Mouse (Mus musculus) neural tube, embryonic 15.5 days (tissue): Measurements from ENCODE around the gene Itih4. TPM values are rescaled to one million over a fixed set of nuclear protein-coding genes. Genes with fewer than 3 reads are reported as not detected.

Experiments used
- ATAC-seq: fragments of 200-750 bp; cut with Nextera tagmentation; 2 replicates; pipeline ENCODE4 v1.8.0; 2017; ENCODE audit warnings: mild to moderate bottlenecking, moderate TSS enrichment, moderate library complexity; ENCODE audit not compliant: low FRiP score
- H3K27ac ChIP-seq: fragments of 300-500 bp; sonication (generic); replicated peaks from 2 replicates; pipeline ENCODE4 v1.5.1; 2015; ENCODE audit warnings: mild to moderate bottlenecking, inconsistent platforms
- H3K27me3 ChIP-seq: fragments of 300-500 bp; sonication (generic); replicated peaks from 2 replicates; pipeline ENCODE4 v1.6.1; 2015; ENCODE audit warnings: inconsistent platforms
- H3K36me3 ChIP-seq: fragments of 300-500 bp; sonication (generic); 2 replicates; pipeline ENCODE4 v1.6.1; 2015; ENCODE audit warnings: inconsistent platforms
- H3K4me1 ChIP-seq: fragments of 300-500 bp; sonication (generic); 2 replicates; pipeline ENCODE4 v1.6.1; 2015; ENCODE audit warnings: inconsistent platforms
- H3K4me2 ChIP-seq: fragments of 300-500 bp; sonication (generic); 2 replicates; pipeline ENCODE4 v1.6.1; 2015; ENCODE audit warnings: inconsistent platforms, mild to moderate bottlenecking, moderate library complexity
- H3K4me3 ChIP-seq: fragments of 300-500 bp; sonication (generic); replicated peaks from 2 replicates; pipeline ENCODE4 v1.5.1; 2015; ENCODE audit warnings: mild to moderate bottlenecking, inconsistent platforms
- H3K9ac ChIP-seq: fragments of 300-500 bp; sonication (generic); replicated peaks from 2 replicates; pipeline ENCODE4 v1.6.1; 2015; ENCODE audit warnings: mild to moderate bottlenecking, inconsistent platforms
- H3K9me3 ChIP-seq: fragments of 300-500 bp; sonication (generic); replicated peaks from 2 replicates; pipeline ENCODE4 v1.6.1; 2016; ENCODE audit warnings: inconsistent platforms
- WGBS: fragments of 180-500 bp; shearing (Covaris S2); methylation state at CpG from one replicate; pipeline ENCODE4 v1.1.7; 2015; ENCODE audit warnings: mixed read lengths; 5-methylcytosine and 5-hydroxymethylcytosine counted together
- polyA plus RNA-seq: library from polyadenylated mRNA; unstranded; fragments of >200 nt; fragmentation: Nextera tagmentation; extraction: Ambion mirVana; gene quantifications from 2 replicates; pipeline ENCODE4 v1.2.1, GENCODE M21; 2015

The Itih4 gene
- 0.08 and 0.18 TPM in 2 replicates for polyA plus RNA-seq

DNA sequence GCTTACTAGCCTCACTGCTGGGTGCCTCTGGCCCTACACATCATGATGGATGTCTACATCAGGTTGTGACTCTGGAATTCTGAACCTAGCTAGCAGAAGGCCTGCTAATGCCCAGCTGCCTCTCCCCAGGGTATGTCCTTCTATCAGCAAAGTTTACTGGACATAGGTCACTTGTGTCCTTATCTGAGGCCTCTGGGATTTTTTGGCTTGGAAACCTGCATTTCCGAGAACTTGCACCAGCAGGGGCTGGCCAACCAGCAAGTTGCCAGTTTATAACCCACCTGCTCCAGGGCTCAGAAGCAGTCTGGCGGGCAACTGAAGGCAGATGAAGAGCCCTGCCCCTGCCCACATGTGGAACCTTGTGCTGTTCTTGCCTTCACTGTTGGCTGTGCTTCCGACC is at the start of gene Itih4:
Gene Itih4, plus strand, starts transcription at position 273 of the 400 bp plus-strand sequence.
- Histone ChIP-seq H3K9ac (no peak within 1 kb of the TSS), H3K36me3 (no peaks in the 10 kb centered on the region), H3K4me2 (no peak within 1 kb of the TSS), H3K4me1 (no peaks in the 10 kb centered on the region), H3K9me3 (no peaks in the 10 kb centered on the region), H3K27ac (no peak within 1 kb of the TSS), H3K4me3 (no peak within 1 kb of the TSS), H3K27me3 (no peaks in the 10 kb centered on the region)
- WGBS, result 88% methylated on average over 3 of the region's 3 CpGs
- ATAC-seq, result no peak

DNA sequence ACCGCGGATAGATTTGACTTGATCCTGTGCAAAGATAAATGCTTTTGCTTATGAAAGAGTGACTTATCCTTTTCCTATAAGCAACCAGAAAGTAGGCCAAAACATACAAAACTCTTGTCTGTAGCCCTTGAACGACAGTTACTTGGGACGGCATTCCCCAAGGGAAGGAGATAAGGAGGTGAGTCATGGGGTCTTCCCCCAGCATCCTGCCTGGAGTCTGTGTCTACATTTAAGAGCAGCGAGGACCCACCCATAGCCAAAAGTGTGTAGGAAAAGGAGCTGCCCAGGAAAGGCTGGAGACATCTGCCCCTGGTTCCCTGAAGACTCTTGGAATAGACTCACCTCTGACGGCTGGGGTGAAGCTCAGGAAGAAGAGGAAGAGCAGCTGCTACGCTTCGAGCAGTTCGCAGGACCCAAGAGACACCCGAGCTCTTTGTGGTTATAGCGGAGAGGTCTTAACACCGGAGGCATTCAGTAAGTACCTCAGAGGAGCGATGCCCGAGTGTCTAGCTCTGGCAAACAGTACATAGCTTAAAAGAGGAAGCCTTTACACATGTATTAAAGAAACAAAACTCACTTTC is 48.8 kb upstream of the Itih4 start:
- H3K4me3 ChIP-seq, result no peak overlapping the region
- no peaks in the 10 kb centered on the region for H3K9me3 ChIP-seq
- H3K27me3 ChIP-seq, result no peaks in the 10 kb centered on the region
- no peak for ATAC-seq
- WGBS, result 88% methylated on average over 14 of the region's 14 CpGs
- H3K4me1 ChIP-seq, result no peaks in the 10 kb centered on the region
- no peak overlapping the region for H3K9ac ChIP-seq
- H3K27ac ChIP-seq, result no peak overlapping the region
- H3K4me2 ChIP-seq, result no peak overlapping the region
- H3K36me3 ChIP-seq, result peaks cover 8% of the 10 kb centered on the region; the same call in 1 of the 2 replicates

DNA sequence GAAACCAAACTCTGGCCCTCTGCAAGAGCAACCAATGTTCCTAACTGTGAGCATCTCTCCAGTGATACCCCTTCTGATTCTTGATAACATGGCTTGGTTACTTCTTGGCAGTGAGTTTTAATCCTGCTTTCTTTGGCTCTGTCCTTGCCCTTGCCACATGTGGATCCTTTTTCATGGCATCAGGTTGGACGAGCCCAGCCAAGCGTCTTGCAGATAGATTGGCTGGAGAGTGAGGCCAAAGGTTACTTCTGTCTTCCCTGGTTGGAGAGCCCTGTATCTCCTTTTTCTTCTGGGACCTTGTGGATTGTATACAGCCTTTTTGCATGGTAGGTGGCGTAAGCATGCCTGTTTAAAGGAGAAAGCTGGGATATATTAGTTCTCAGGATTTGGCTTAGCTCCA is 42.6 kb upstream of the Itih4 start:
- Histone ChIP-seq H3K9ac (no peak overlapping the region), H3K9me3 (no peaks in the 10 kb centered on the region), H3K4me1 (no peaks in the 10 kb centered on the region), H3K4me3 (no peak overlapping the region), H3K36me3 (no peaks in the 10 kb centered on the region), H3K27me3 (no peaks in the 10 kb centered on the region), H3K4me2 (no peak overlapping the region), H3K27ac (no peak overlapping the region)
- no peak for ATAC-seq
- 88% methylated on average over 3 of the region's 3 CpGs for WGBS

DNA sequence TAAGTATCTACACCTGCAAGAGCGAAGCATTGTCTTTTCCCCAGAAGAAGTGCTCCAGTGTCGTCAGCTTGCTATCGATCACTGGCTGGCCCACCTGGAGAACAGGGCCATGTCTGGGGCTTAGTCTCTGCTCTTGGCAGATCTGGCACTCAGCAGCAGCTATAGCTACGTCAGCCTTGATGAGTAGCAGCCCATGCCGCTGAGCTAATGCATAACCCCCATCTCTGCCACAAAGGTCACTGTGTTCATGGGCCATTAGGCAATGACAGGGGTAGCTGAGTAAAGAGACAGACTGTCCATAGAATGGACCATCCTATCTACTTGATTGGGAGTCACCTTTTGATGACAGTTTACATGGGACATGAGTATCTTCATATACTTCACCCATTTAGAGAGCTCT is 35.8 kb upstream of the Itih4 start:
- no peak for ATAC-seq
- whole genome bisulfite sequencing, result 83% methylated on average over 5 of the region's 5 CpGs
- H3K4me3 ChIP-seq, result no peak overlapping the region
- no peaks in the 10 kb centered on the region for H3K4me1 ChIP-seq
- no peaks in the 10 kb centered on the region for H3K9me3 ChIP-seq
- H3K9ac ChIP-seq, result no peak overlapping the region
- no peaks in the 10 kb centered on the region for H3K27me3 ChIP-seq
- H3K27ac ChIP-seq, result no peak overlapping the region
- no peak overlapping the region for H3K4me2 ChIP-seq
- H3K36me3 ChIP-seq, result no peaks in the 10 kb centered on the region

DNA sequence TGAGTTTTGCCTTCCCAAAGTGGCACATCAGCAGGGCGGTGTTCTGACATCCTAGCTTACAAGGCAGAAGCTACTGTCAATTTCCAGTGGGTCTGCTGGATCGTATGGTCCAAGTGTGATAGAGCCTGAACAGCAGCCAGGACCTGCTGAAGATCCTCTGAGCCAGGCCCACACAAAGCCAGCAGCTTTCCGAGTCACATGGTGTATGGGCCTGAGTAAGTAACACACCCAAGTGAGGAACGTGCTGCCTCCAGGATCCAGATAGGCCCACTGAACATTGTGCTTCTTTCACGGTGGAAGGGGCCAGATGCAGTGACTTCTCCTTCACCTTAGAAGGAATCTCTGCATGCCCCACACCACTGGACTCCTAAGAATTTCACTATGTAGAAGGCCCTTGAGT is 34.0 kb upstream of the Itih4 start:
- no peaks in the 10 kb centered on the region for H3K27me3 ChIP-seq
- no peak for ATAC-seq
- H3K36me3 ChIP-seq, result no peaks in the 10 kb centered on the region
- 96% methylated on average over 5 of the region's 5 CpGs for WGBS
- H3K4me1 ChIP-seq, result no peaks in the 10 kb centered on the region
- no peak overlapping the region for H3K4me3 ChIP-seq
- H3K27ac ChIP-seq, result no peak overlapping the region
- H3K9ac ChIP-seq, result no peak overlapping the region
- H3K4me2 ChIP-seq, result no peak overlapping the region
- no peaks in the 10 kb centered on the region for H3K9me3 ChIP-seq

DNA sequence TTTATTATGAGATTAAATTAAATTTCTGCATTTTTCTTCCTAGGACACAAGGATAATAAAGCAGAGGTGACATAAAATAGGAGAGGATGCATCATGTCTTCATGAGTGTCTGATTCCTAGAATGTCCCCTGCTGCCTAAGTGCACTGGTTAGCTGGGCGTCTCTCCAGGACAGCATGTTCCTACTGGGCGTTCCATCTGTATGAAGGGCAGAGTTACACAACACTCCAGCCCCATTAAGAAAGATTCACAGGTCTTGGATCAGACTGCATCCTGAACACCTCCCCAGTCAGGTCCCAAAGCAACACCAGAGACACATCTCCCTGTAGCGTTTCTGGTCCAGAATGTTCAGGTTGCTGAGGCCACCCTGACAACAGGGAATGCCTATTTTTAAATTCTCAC is 31.0 kb upstream of the Itih4 start:
- H3K36me3 ChIP-seq, result no peaks in the 10 kb centered on the region
- H3K4me1 ChIP-seq, result no peaks in the 10 kb centered on the region
- H3K9me3 ChIP-seq, result no peaks in the 10 kb centered on the region
- H3K27ac ChIP-seq, result no peak overlapping the region
- no peak overlapping the region for H3K4me2 ChIP-seq
- H3K4me3 ChIP-seq, result no peak overlapping the region
- H3K9ac ChIP-seq, result no peak overlapping the region
- no peak for ATAC-seq
- WGBS, result 95% methylated on average over 3 of the region's 3 CpGs
- H3K27me3 ChIP-seq, result no peaks in the 10 kb centered on the region

DNA sequence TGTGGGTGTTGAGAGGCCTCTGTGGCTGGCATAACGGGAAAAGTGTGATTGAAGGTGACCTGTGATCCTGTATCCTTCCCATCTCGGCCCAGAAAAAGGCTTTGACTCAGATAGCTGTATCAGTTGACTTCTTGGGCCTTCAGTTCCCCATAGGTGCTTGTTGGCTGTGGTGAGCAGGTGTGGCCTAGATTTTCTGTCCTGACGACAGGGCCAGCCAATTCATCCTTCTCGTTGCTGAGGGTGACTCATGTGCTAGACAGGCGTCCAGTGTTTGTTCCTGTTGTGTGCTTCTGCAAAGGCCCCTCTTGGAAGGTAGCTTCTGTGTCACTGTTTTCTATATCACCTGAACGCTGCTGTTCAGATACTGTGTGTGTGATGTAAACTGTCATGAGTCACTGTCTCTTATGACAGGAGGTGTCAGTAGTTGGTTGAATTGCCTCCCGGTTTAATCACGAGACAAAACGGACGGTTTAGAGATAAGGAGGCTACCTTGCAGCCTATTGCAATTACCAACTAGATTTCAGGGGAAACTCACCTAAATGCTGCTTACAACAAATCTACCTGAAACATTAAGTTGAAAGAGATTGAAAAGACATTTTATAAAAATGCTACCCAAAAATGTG is 29.3 kb upstream of the Itih4 start:
- no peak overlapping the region for H3K27ac ChIP-seq
- H3K27me3 ChIP-seq, result no peaks in the 10 kb centered on the region
- no peaks in the 10 kb centered on the region for H3K9me3 ChIP-seq
- H3K4me3 ChIP-seq, result no peak overlapping the region
- no peak for ATAC-seq
- no peaks in the 10 kb centered on the region for H3K4me1 ChIP-seq
- no peak overlapping the region for H3K4me2 ChIP-seq
- H3K9ac ChIP-seq, result no peak overlapping the region
- no peaks in the 10 kb centered on the region for H3K36me3 ChIP-seq
- 87% methylated on average over 10 of the region's 10 CpGs for WGBS

DNA sequence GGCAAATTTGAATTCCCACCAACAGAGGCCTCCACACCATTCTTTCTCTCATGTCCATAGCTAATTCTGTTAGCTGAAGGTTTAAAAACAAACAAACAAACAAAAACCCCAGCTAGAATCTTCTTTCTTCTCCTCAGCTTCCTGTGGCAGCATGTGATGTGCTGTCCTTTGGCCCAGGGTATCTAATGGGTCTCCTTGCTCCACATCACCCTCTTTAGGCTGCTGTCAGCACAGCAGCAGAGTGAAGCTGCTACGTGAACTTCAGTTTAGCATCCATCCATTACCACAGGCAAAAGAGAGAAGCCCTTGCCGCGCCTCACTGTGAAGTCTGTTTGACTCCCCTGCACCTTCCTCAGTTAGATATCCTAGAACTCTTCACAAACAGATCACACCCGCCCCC is 28.3 kb upstream of the Itih4 start:
- no peaks in the 10 kb centered on the region for H3K27me3 ChIP-seq
- H3K4me3 ChIP-seq, result no peak overlapping the region
- H3K9ac ChIP-seq, result no peak overlapping the region
- ATAC-seq, result no peak
- no peaks in the 10 kb centered on the region for H3K36me3 ChIP-seq
- no peaks in the 10 kb centered on the region for H3K9me3 ChIP-seq
- WGBS, result 77% methylated on average over 4 of the region's 4 CpGs
- no peak overlapping the region for H3K4me2 ChIP-seq
- H3K4me1 ChIP-seq, result no peaks in the 10 kb centered on the region
- no peak overlapping the region for H3K27ac ChIP-seq

DNA sequence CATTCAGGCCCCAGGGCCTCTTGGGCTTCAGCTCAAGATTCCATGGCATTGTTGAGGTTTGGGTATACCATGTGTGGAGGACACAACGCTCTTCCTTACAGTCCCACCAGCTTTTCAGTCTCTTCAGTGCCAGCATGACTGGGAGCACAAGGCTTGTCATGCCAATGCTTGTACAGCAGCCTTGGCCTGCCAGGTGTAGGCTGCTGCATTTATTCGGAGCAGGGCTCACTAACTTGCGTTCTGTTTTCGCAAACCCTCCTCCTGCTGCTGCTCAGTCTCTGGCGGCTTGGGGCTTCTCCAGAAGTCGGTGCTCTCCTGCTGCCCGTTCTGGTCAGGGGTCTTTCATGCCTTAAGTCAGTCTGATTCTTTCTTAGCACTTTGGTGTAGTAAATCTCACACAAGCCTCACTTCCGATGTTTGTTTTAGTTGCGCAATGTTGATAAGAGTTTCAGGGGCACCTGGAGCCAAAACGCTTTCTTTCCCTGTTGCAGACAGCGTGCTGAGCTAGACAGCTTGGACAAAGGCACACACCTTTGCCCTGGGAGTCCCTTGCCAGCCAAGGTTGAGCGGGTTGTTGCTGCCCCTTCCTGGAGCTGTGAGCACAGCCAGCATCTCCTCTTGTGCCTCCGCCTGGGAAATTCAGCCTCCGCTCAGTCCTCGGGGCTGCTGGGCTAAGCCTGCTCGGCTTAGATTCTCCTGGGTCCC is 24.7 kb upstream of the Itih4 start:
- no peak overlapping the region for H3K4me2 ChIP-seq
- peaks cover 15% of the 10 kb centered on the region for H3K36me3 ChIP-seq
- no peak for ATAC-seq
- no peaks in the 10 kb centered on the region for H3K9me3 ChIP-seq
- WGBS, result 80% methylated on average over 16 of the region's 16 CpGs
- H3K9ac ChIP-seq, result no peak overlapping the region
- H3K27ac ChIP-seq, result no peak overlapping the region
- no peaks in the 10 kb centered on the region for H3K27me3 ChIP-seq
- no peaks in the 10 kb centered on the region for H3K4me1 ChIP-seq
- H3K4me3 ChIP-seq, result no peak overlapping the region

DNA sequence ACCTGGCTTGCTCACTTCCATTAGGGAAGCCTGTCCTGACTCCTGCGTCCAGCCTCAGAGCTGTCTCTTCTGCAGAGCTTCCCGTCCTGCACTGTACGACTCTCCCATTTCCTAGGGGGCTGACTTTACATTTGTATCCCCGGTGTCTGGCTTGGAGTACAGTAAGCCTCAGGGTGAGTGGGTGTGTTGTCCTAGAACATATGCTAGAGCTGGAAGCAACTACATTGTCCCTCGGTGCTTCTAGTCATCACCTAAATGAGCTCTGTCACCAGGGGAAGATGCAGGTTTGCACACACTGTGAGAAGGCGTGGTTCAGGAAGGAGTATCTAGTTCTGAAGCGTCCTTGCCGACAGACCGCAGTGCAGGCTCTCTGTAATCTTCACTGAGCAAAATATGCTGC is 23.9 kb upstream of the Itih4 start:
- Histone ChIP-seq H3K27me3 (no peaks in the 10 kb centered on the region), H3K9ac (no peak overlapping the region), H3K4me3 (no peak overlapping the region), H3K36me3 (peaks cover 15% of the 10 kb centered on the region), H3K27ac (no peak overlapping the region), H3K4me1 (no peaks in the 10 kb centered on the region), H3K4me2 (no peak overlapping the region), H3K9me3 (no peaks in the 10 kb centered on the region)
- ATAC-seq, result no peak
- 91% methylated on average over 9 of the region's 9 CpGs for WGBS

DNA sequence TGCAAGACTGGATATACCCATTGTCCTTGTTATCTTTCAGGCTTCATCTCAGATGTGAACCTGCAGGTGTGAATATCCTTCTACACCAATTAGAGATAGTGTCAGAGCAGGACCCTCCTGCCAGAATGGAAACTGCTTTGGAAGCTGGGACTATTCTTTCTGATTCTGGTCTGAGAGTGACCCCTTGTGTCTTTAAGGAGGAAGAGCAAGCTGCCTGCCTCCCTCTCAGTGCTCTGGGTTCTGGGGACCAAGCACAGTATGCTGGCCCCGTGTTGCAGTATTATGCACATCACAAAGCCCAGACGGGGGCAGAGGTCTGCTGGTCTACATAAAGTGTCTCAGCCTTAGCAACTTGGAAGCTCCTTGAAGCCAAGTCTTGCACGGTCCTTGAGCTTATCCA is 21.0 kb upstream of the Itih4 start:
- no peaks in the 10 kb centered on the region for H3K27me3 ChIP-seq
- 0 out of 2 replicates have a peak, but pooled peaks cover 5% of the 10 kb centered on the region for H3K4me1 ChIP-seq
- H3K4me3 ChIP-seq, result no peak overlapping the region
- no peak overlapping the region for H3K4me2 ChIP-seq
- WGBS, result 69% methylated on average over 3 of the region's 3 CpGs
- H3K9ac ChIP-seq, result no peak overlapping the region
- H3K36me3 ChIP-seq, result peaks cover 26% of the 10 kb centered on the region
- no peak for ATAC-seq
- H3K9me3 ChIP-seq, result no peaks in the 10 kb centered on the region
- H3K27ac ChIP-seq, result no peak overlapping the region

DNA sequence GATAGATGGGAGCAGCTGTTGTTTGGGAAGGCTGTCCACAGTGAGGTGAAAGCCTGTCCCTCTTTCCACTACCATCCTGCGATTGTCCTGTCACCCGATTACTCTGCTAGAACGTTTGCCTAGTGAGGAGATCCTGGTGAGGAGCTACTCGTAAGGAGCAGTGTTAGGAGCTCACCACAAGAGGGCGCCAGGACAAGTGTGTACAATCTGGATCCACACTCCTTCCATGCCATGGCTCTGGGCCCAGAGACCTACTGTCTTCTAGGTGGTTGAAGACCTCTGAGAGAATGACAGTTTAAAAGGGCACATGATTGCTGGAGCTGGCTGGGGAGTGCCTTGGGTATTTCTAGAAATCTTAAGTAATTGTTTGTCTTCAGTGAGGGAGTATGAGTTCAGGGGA is 19.2 kb upstream of the Itih4 start:
- H3K36me3 ChIP-seq, result peaks cover 34% of the 10 kb centered on the region
- 33% methylated on average over 5 of the region's 5 CpGs for WGBS
- no peak overlapping the region for H3K4me3 ChIP-seq
- ATAC-seq, result no peak
- no peak overlapping the region for H3K4me2 ChIP-seq
- H3K4me1 ChIP-seq, result 0 out of 2 replicates have a peak, but pooled peaks cover 5% of the 10 kb centered on the region
- no peaks in the 10 kb centered on the region for H3K27me3 ChIP-seq
- H3K9ac ChIP-seq, result no peak overlapping the region
- H3K27ac ChIP-seq, result no peak overlapping the region
- H3K9me3 ChIP-seq, result no peaks in the 10 kb centered on the region
